Mouse (Mus musculus): Measurements from ENCODE around the gene Mrgpra2b.
"Not testable (repeated sequence)": the region's sequence is repeated elsewhere in the genome, so short reads cannot be mapped to it uniquely, and the experiment has no call there.

Gene Mrgpra2b

GRCm38 (mm10) chr7:47528762-47529161 is at the start of gene Mrgpra2b:
Gene Mrgpra2b, minus strand, starts transcription at chr7:47528862.
- DNase-seq (ENCODE audit: inconsistent age in 2 of 2, low spot score in 1 of 2) = no peak

DNA sequence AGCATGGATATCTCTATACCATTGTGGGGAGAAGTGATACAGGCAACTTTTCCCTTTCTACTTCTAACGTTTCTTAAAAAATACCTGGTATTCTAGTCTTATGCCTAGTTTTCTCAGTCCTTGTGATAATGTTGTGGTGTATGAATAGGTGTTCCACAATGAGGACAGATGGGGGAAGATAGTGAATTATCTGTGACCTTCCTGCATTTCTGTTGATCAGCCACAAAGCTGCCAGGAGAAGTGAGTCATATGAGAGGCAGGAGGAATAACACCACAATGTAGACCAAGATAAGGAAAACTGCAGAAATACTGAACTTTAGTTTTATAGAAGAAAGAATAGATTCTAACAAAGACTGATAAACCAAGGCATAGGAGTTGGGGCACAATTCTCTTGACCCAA is 12.3 kb downstream of the Mrgpra2b start:
- DNase-seq (ENCODE audit: inconsistent age in 2 of 2, low spot score in 1 of 2) = no peak

- no peak for DNase-seq (ENCODE audit: inconsistent age in 2 of 2, low spot score in 1 of 2)
These were observed 13.6 kb downstream of the Mrgpra2b start for GRCm38 (mm10) chr7:47515050-47515449.

GRCm38 (mm10) chr7:47502953-47503352 is 25.7 kb downstream of the Mrgpra2b start:
- no peak for DNase-seq (ENCODE audit: inconsistent age in 2 of 2, low spot score in 1 of 2)

DNA sequence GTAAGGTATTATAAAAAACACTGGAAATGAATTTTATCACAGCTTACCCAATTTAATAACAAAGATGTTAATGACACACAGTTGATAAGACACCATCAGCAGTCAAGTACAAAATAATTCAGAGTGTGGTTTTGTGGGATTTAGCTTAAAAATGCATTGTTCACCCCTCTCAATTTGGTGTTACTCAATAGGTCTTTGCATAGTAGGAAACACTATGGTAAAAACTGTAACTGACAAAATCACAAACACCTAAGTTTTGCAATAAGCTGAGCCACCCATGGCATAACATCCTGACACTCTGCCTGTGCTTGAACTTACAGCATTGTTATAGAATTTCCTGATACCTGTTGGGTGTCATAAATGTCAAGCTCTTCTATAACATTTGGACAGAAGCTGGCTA is 37.4 kb downstream of the Mrgpra2b start:
- not testable (repeated sequence) for DNase-seq (ENCODE audit: inconsistent age in 2 of 2, low spot score in 1 of 2)

GRCm38 (mm10) chr7:47489438-47489837 is 39.2 kb downstream of the Mrgpra2b start:
- not testable (repeated sequence) for DNase-seq (ENCODE audit: inconsistent age in 2 of 2, low spot score in 1 of 2)

GRCm38 (mm10) chr7:47483181-47483580 is 45.5 kb downstream of the Mrgpra2b start:
- DNase-seq (ENCODE audit: inconsistent age in 2 of 2, low spot score in 1 of 2) = not testable (repeated sequence)

- DNase-seq (ENCODE audit: inconsistent age in 2 of 2, low spot score in 1 of 2) = not testable (repeated sequence)
These were observed 54.8 kb downstream of the Mrgpra2b start for GRCm38 (mm10) chr7:47473904-47474303.

GRCm38 (mm10) chr7:47465278-47465981 is 63.2 kb downstream of the Mrgpra2b start:
- DNase-seq (ENCODE audit: inconsistent age in 2 of 2, low spot score in 1 of 2) = not testable (repeated sequence)

- not testable (repeated sequence) for DNase-seq (ENCODE audit: inconsistent age in 2 of 2, low spot score in 1 of 2)
These were observed 76.6 kb downstream of the Mrgpra2b start, which contains the start of gene Mrgpra2a for GRCm38 (mm10) chr7:47452015-47452414. Gene Mrgpra2a, minus strand, starts transcription at chr7:47452139.

DNA sequence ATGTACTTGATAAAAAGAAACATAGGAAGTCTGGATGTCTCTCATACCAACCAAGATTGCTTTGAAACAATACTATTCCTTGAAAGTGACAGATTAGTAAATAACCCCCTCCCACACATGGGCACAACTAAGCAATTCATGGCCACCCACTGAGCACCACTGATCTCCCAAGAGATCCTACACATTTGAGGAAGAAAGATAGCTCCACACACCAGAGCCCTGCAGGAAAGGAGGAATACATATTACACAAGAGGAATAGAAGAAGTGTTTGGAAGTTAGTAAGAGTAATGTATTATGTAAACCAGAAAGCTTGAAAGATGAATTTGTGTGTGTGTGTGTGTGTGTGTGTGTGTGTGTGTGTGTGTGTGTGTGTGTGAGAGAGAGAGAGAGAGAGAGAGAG is 82.9 kb downstream of the Mrgpra2b start:
- not testable (repeated sequence) for DNase-seq (ENCODE audit: inconsistent age in 2 of 2, low spot score in 1 of 2)

GRCm38 (mm10) chr7:47436463-47436862 is 92.2 kb downstream of the Mrgpra2b start:
- not testable (repeated sequence) for DNase-seq (ENCODE audit: inconsistent age in 2 of 2, low spot score in 1 of 2)

DNA sequence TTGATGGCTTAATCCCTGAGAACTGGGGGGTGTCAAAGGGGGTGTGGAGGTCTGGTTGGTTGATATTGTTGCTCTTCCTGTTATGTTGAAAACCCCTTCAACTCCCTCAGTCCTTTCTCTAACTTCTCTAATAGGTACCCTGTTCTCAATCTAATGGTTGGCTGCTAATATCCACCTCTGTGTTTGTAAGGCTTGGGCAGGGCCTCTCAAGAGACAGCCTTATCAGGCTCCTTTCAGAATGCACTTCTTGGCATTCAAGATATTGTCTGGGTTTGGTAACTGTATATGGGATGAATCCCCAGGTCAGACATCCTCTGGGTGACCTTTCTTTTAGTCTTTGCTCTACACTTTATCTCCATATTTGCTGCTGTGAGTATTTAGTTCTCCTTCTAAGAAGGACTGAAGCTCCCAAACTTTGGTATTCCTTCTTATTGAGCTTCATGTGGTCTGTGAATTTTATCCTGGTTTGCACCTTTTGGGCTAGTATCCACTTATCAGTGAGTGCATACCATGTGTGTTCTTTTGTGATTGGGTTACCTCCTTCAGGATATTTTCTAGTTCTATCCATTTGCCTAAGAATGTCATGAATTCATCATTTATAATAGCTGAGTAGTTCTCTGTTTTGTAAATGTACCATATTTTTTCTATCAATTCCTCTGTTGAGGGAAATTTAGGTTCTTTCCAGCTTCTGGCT is 100.7 kb downstream of the Mrgpra2b start:
- DNase-seq (ENCODE audit: inconsistent age in 2 of 2, low spot score in 1 of 2) = not testable (repeated sequence)
